Mouse (Mus musculus): ENCODE measurements around the gene Stbd1.

GRCm38 (mm10) chr5:92612756-92613155 lies 9.9 kb downstream of the Stbd1 start:
- TF ChIP-seq CTCF (IDR thresholded peaks at IDR 0.05) = no peak
- no peak for TF ChIP-seq POLR2A (IDR thresholded peaks at IDR 0.05; ENCODE audit: insufficient read depth, low read depth, low read length)

Measured in heart, adult 2 months (tissue).